Mouse (Mus musculus) stomach, postnatal 0 days (tissue): ENCODE measurements around the gene Papss2. TPM values are rescaled to one million over a fixed set of nuclear protein-coding genes. Genes with fewer than 3 reads are reported as not detected.

ENCODE experiments used
- ATAC-seq: fragments of 200-750 bp; cut with Nextera tagmentation; 2 replicates; pipeline ENCODE4 v1.8.0; 2017; ENCODE audit not compliant: low FRiP score, low TSS enrichment
- DNase-seq: peaks from one replicate; pipeline ENCODE4 v3.0.0-alpha.2; 2016; ENCODE audit warnings: low spot score
- H3K27ac ChIP-seq: fragments of 300-500 bp; sonication (generic); replicated peaks from 2 replicates; pipeline ENCODE4 v1.5.1; 2014; ENCODE audit warnings: mild to moderate bottlenecking, control low read depth
- H3K27me3 ChIP-seq: fragments of 300-500 bp; sonication (generic); 2 replicates; pipeline ENCODE4 v1.6.1; 2014; ENCODE audit warnings: low read length; ENCODE audit not compliant: control insufficient read depth, insufficient read depth
- H3K36me3 ChIP-seq: fragments of 300-500 bp; sonication (generic); 2 replicates; pipeline ENCODE4 v1.6.1; 2014; ENCODE audit warnings: low read length, mixed read lengths; ENCODE audit not compliant: control insufficient read depth, insufficient read depth
- H3K4me1 ChIP-seq: fragments of 300-500 bp; sonication (generic); replicated peaks from 2 replicates; pipeline ENCODE4 v1.6.1; 2014; ENCODE audit warnings: antibody characterized with exemption; ENCODE audit not compliant: control insufficient read depth, insufficient read depth
- H3K4me2 ChIP-seq: fragments of 300-500 bp; sonication (generic); replicated peaks from 2 replicates; pipeline ENCODE4 v1.6.1; 2014; ENCODE audit warnings: low read depth, mild to moderate bottlenecking, control low read depth, moderate library complexity
- H3K4me3 ChIP-seq: fragments of 300-500 bp; sonication (generic); 2 replicates; pipeline ENCODE4 v1.5.1; 2014; ENCODE audit warnings: low read depth, low read length, control low read depth
- H3K9ac ChIP-seq: fragments of 300-500 bp; sonication (generic); 2 replicates; pipeline ENCODE4 v1.6.1; 2014; ENCODE audit warnings: mild to moderate bottlenecking, low read length, control low read depth, mixed read lengths
- H3K9me3 ChIP-seq: fragments of 300-500 bp; sonication (generic); 2 replicates; pipeline ENCODE4 v1.6.1; 2016; ENCODE audit warnings: low read length; ENCODE audit not compliant: control insufficient read depth
- CTCF ChIP-seq: IDR thresholded peaks from 2 replicates; pipeline ENCODE4 v1.5.1; 2016; ENCODE audit warnings: antibody characterized with exemption, low read depth, mild to moderate bottlenecking, moderate library complexity
- EP300 ChIP-seq: optimal IDR thresholded peaks from 2 replicates; pipeline ENCODE3; 2016; ENCODE audit warnings: antibody characterized with exemption
- WGBS: fragments of 180-500 bp; shearing (Covaris S2); extraction: QIAGEN DNeasy Blood & Tissue Kit; methylation state at CpG from one replicate; pipeline ENCODE4 v1.1.7; 2014; 5-methylcytosine and 5-hydroxymethylcytosine counted together
- polyA plus RNA-seq: library from polyadenylated mRNA; unstranded; fragments of >200 nt; fragmentation: Nextera tagmentation; extraction: Ambion mirVana; gene quantifications from 2 replicates; pipeline ENCODE4 v1.2.1, GENCODE M21; 2015

Papss2 gene
- polyA plus RNA-seq, 1 experiment from 2014 or later: 20.8 TPM

DNA sequence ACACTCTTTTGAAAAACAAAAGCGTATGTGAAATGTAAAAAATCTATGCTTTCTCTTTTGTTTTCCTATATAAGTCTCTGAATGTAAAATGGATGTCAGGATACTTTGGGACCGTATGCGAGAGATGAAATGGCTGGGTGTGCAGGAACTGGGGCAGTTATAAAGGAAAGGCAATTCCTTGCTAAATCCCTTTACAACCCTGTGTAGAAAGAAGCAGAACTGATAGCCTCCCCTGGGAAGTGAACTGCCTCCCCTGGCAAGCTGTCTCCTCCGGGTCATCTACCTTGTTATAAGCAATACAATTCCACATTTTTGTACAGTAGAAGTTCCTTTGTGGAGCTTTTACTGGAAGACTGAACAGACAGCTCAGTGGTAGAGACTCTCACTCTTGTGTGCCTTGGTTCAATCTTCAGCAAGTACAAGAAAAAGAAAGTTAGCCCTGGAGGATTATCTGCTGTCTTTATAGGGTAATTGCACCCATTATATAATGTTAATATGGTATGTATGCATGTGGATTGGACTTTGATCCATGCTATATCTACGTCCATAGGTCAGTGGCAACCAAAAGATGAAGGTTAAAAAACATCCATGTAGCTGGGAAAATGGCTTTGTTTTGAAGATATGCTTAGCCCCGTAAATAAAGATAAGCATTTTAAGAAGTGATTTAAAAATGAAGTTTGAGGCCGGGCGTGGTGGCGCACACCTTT is 15.9 kb downstream of the Papss2 start:
- 93% methylated on average over 9 of the region's 9 CpGs for WGBS
- ATAC-seq: no peak
- no peak overlapping the region for H3K9ac ChIP-seq

DNA sequence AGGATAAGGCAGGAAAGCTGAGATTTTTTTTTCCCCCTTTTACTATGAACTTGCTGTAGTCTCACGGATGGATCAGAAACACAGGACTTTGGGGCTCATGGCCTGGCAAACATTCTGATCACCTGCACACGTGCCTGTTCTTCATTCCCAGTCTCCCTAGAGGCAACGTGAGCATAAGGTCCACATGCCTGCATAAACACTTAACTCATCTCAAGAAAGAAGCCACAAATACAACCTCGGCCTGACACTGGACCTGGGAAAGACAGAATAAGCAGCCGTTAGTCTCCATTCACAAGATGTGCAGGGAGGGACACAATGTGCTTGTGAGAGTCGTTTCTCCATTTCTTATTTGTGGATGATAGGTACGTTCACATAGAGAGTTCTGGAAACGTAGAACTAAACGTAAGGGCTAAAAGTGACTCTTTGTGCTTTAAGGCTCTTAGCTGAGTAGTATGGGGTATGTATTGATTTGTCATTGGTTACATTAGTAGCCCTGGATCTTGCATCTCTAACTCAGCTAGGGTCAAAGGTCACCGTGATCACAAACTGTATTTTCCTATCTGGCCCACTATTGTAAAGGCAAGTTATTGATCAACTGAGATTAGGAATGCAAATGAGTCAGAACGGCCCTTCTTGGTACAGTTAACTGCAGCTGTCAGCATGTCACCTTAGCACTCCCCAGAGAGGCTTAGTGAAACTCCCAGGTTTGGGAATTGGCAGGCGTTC is 18.6 kb downstream of the Papss2 start:
- Histone ChIP-seq H3K9me3 (no peaks in the 10 kb centered on the region), H3K27me3 (no peaks in the 10 kb centered on the region), H3K4me2 (no peak overlapping the region), H3K27ac (no peak overlapping the region), H3K4me1 (no peaks in the 10 kb centered on the region), H3K36me3 (no peaks in the 10 kb centered on the region), H3K9ac (no peak overlapping the region), H3K4me3 (no peak overlapping the region)
- WGBS: 83% methylated on average over 12 of the region's 12 CpGs
- TF ChIP-seq EP300 (no peak), CTCF (no peak)
- no peak for ATAC-seq
- no peak for DNase-seq

More for the DNA sequence above, 15.9 kb downstream of the Papss2 start:
- no peaks in the 10 kb centered on the region for H3K27me3 ChIP-seq
- H3K9me3 ChIP-seq: no peaks in the 10 kb centered on the region
- no peak overlapping the region for H3K4me2 ChIP-seq
- H3K27ac ChIP-seq: no peak overlapping the region
- no peak for DNase-seq
- H3K36me3 ChIP-seq: no peaks in the 10 kb centered on the region
- TF ChIP-seq CTCF: no peak
- TF ChIP-seq EP300: no peak
- no peaks in the 10 kb centered on the region for H3K4me1 ChIP-seq
- H3K4me3 ChIP-seq: no peak overlapping the region

DNA sequence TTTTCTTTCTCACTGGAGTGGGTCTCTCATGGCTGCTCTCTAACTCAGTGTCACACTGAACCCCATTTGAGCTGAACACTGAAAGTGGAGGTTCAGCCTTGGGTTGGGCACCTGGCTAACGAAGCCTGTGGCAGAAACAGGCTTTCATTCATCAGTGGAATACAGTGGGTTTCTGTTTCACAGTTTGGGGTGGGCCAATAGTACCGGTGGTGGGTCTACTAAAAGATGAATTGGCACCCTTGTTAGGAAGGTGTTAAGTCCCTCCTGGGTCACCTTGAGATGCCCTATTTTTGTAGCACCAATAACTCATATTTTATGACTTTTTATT is 19.1 kb downstream of the Papss2 start:
- H3K4me2 ChIP-seq: no peak overlapping the region
- H3K4me3 ChIP-seq: no peak overlapping the region
- 85% methylated on average over 2 of the region's 2 CpGs for WGBS
- H3K27me3 ChIP-seq: no peaks in the 10 kb centered on the region
- TF ChIP-seq EP300 (no peak), CTCF (no peak)
- DNase-seq (no peak), ATAC-seq (no peak)
- no peaks in the 10 kb centered on the region for H3K36me3 ChIP-seq
- H3K4me1 ChIP-seq: no peaks in the 10 kb centered on the region
- no peak overlapping the region for H3K27ac ChIP-seq
- H3K9ac ChIP-seq: no peak overlapping the region
- no peaks in the 10 kb centered on the region for H3K9me3 ChIP-seq

DNA sequence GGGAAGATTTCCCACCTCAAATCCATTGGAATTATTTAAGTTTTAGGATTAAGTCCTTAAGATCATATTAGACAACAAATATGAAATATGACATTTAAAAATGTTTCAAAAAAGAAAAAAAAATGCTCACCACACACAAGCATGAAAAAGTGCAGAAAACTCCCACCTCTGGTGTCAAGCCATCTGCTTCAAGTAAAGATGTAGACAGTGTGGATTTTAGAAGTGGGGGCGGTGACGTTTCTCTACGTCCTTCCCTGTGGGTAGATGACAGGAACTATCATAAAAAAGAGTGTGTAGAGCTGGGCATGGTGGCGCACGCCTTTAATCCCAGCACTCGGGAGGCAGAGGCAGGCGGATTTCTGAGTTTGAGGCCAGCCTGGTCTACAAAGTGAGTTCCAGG is 21.1 kb downstream of the Papss2 start:
- no peak overlapping the region for H3K27ac ChIP-seq
- H3K4me1 ChIP-seq: no peaks in the 10 kb centered on the region
- WGBS: 91% methylated on average over 7 of the region's 7 CpGs
- TF ChIP-seq EP300 (no peak), CTCF (no peak)
- no peak overlapping the region for H3K4me2 ChIP-seq
- H3K9me3 ChIP-seq: no peaks in the 10 kb centered on the region
- DNase-seq (no peak), ATAC-seq (no peak)
- H3K36me3 ChIP-seq: no peaks in the 10 kb centered on the region
- no peak overlapping the region for H3K9ac ChIP-seq
- H3K4me3 ChIP-seq: no peak overlapping the region
- no peaks in the 10 kb centered on the region for H3K27me3 ChIP-seq

DNA sequence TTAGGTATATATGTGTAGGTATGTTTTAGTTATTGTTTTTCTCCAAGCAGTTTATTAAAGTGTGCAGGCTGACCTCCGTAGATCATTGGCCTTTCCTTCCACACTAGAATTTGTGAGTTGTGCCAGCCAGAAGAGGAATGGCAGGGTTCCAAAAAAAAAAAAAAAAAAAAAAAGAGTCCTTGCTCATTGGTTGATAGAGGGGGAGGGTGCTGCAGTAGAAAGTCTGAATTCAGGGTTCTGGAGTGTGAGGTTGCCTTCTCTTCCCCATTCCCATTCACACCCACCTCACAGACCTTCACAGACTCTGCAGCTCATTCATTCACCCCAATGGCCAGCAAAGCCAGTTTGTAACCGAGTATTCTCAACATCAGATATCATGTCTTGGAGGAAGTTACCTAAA is 24.1 kb downstream of the Papss2 start:
- Histone ChIP-seq H3K4me2 (no peak overlapping the region), H3K4me1 (no peaks in the 10 kb centered on the region), H3K27ac (no peak overlapping the region), H3K27me3 (no peaks in the 10 kb centered on the region), H3K4me3 (no peak overlapping the region), H3K36me3 (no peaks in the 10 kb centered on the region), H3K9me3 (no peaks in the 10 kb centered on the region), H3K9ac (no peak overlapping the region)
- TF ChIP-seq CTCF (no peak), EP300 (no peak)
- ATAC-seq (no peak), DNase-seq (no peak)
- WGBS: 76% methylated on average over 2 of the region's 2 CpGs

DNA sequence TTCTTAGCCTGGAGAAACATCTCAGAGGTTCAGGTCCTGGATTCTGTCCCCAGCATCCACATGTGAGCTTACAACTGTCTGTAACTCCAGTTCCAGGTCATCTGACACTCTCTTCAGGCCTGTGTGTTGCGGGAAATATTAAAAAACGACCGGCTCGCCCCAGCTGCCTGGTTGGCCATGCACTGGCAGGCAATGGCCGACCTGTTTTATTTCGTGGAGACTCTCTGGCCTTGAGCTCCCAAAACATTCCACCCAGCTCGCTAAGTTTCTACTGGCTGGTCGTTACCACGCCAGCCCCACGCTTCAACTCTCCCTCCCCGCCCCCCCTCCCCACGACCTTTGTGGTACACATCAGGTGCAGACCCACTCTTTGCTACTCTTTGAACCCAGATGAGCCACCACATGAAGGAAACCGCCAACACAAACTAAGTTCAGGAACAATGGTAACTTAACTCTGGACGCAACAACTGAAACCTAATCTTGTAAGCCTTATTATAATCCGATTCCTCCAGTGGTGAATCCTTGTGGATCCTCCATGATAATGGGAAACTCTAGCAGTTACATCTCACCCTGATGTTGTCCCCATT is 25.4 kb downstream of the Papss2 start:
- TF ChIP-seq CTCF (no peak), EP300 (no peak)
- H3K4me3 ChIP-seq: no peak overlapping the region
- no peaks in the 10 kb centered on the region for H3K36me3 ChIP-seq
- H3K9me3 ChIP-seq: no peaks in the 10 kb centered on the region
- ATAC-seq: no peak
- 78% methylated on average over 15 of the region's 15 CpGs for WGBS
- no peak overlapping the region for H3K4me2 ChIP-seq
- no peak overlapping the region for H3K9ac ChIP-seq
- no peak overlapping the region for H3K27ac ChIP-seq
- no peaks in the 10 kb centered on the region for H3K27me3 ChIP-seq
- DNase-seq: no peak
- H3K4me1 ChIP-seq: no peaks in the 10 kb centered on the region
